Mouse (Mus musculus) limb, embryonic 13.5 days (tissue): ENCODE measurements at regions not wholly inside any gene's neighbourhood (a gene's known extent, or its start where the extent isn't known, plus 50 kb on each side); places are given as distances from the start of the nearest gene placed in this dataset.

Experiments
- ATAC-seq: fragments of 200-750 bp; cut with Nextera tagmentation; 2 replicates; pipeline ENCODE4 v1.8.0; 2017; ENCODE audit warnings: low read depth, moderate number of reproducible peaks, moderate TSS enrichment; ENCODE audit not compliant: low FRiP score
- H3K27ac ChIP-seq: fragments of 300-500 bp; sonication (generic); 2 replicates; pipeline ENCODE4 v1.5.1; 2015; ENCODE audit warnings: inconsistent platforms, mild to moderate bottlenecking, moderate library complexity
- H3K27me3 ChIP-seq: fragments of 300-500 bp; sonication (generic); 2 replicates; pipeline ENCODE4 v1.6.1; 2015; ENCODE audit warnings: mild to moderate bottlenecking, inconsistent platforms
- H3K36me3 ChIP-seq: fragments of 300-500 bp; sonication (generic); 2 replicates; pipeline ENCODE4 v1.6.1; 2015; ENCODE audit warnings: inconsistent platforms, mild to moderate bottlenecking, moderate library complexity
- H3K4me1 ChIP-seq: fragments of 300-500 bp; sonication (generic); 2 replicates; pipeline ENCODE4 v1.6.1; 2015; ENCODE audit warnings: inconsistent platforms
- H3K4me2 ChIP-seq: fragments of 300-500 bp; sonication (generic); replicated peaks from 2 replicates; pipeline ENCODE4 v1.6.1; 2015; ENCODE audit warnings: inconsistent platforms, mild to moderate bottlenecking, moderate library complexity
- H3K4me3 ChIP-seq: fragments of 300-500 bp; sonication (generic); 2 replicates; pipeline ENCODE4 v1.5.1; 2015; ENCODE audit warnings: moderate library complexity, mild to moderate bottlenecking, inconsistent platforms
- H3K9ac ChIP-seq: fragments of 300-500 bp; sonication (generic); 2 replicates; pipeline ENCODE4 v1.6.1; 2015; ENCODE audit warnings: mild to moderate bottlenecking, inconsistent platforms
- H3K9me3 ChIP-seq: fragments of 300-500 bp; sonication (generic); 2 replicates; pipeline ENCODE4 v1.6.1; 2016; ENCODE audit warnings: inconsistent platforms
- WGBS: fragments of 180-500 bp; shearing (Covaris S2); methylation state at CpG from one replicate; pipeline ENCODE4 v1.1.7; 2015; 5-methylcytosine and 5-hydroxymethylcytosine counted together

GRCm38 (mm10) chr1:177608551-177609020 is 121.0 kb upstream of the 1700016C15Rik start:
- Histone ChIP-seq H3K9ac (no peak overlapping the region), H3K4me2 (no peak overlapping the region), H3K36me3 (no peaks in the 10 kb centered on the region), H3K27ac (no peak overlapping the region), H3K9me3 (no peaks in the 10 kb centered on the region), H3K27me3 (no peaks in the 10 kb centered on the region), H3K4me1 (no peaks in the 10 kb centered on the region), H3K4me3 (no peak overlapping the region)
- no peak for ATAC-seq
- WGBS, result 88% methylated on average over 18 of the region's 18 CpGs

- Histone ChIP-seq H3K4me3 (no peak overlapping the region), H3K4me2 (no peak overlapping the region), H3K9me3 (no peaks in the 10 kb centered on the region), H3K4me1 (no peaks in the 10 kb centered on the region), H3K27me3 (no peaks in the 10 kb centered on the region), H3K36me3 (no peaks in the 10 kb centered on the region), H3K9ac (no peak overlapping the region), H3K27ac (no peak overlapping the region)
- ATAC-seq, result no peak
- 65% methylated on average over 2 of the region's 2 CpGs for WGBS
These were observed 120.4 kb upstream of the 1700016C15Rik start for GRCm38 (mm10) chr1:177609226-177609625.

GRCm38 (mm10) chr1:177609683-177610082 is 119.9 kb upstream of the 1700016C15Rik start:
- Histone ChIP-seq H3K9me3 (no peaks in the 10 kb centered on the region), H3K4me1 (no peaks in the 10 kb centered on the region), H3K27me3 (no peaks in the 10 kb centered on the region), H3K9ac (no peak overlapping the region), H3K4me2 (no peak overlapping the region), H3K4me3 (no peak overlapping the region), H3K36me3 (no peaks in the 10 kb centered on the region), H3K27ac (no peak overlapping the region)
- 80% methylated on average over 5 of the region's 5 CpGs for WGBS
- ATAC-seq, result no peak

- no peaks in the 10 kb centered on the region for H3K9me3 ChIP-seq
- H3K9ac ChIP-seq, result no peak overlapping the region
- ATAC-seq, result no peak
- no peaks in the 10 kb centered on the region for H3K36me3 ChIP-seq
- no peaks in the 10 kb centered on the region for H3K4me1 ChIP-seq
- H3K4me2 ChIP-seq, result no peak overlapping the region
- no peak overlapping the region for H3K27ac ChIP-seq
- WGBS, result 81% methylated on average over 2 of the region's 2 CpGs
- H3K4me3 ChIP-seq, result no peak overlapping the region
- no peaks in the 10 kb centered on the region for H3K27me3 ChIP-seq
These were observed 119.5 kb upstream of the 1700016C15Rik start for GRCm38 (mm10) chr1:177610156-177610555.

GRCm38 (mm10) chr1:177612546-177612945 is 117.1 kb upstream of the 1700016C15Rik start:
- H3K9me3 ChIP-seq, result no peaks in the 10 kb centered on the region
- no peaks in the 10 kb centered on the region for H3K36me3 ChIP-seq
- 85% methylated on average over 7 of the region's 7 CpGs for WGBS
- no peak for ATAC-seq
- H3K4me2 ChIP-seq, result no peak overlapping the region
- no peak overlapping the region for H3K9ac ChIP-seq
- no peak overlapping the region for H3K27ac ChIP-seq
- H3K4me1 ChIP-seq, result no peaks in the 10 kb centered on the region
- H3K4me3 ChIP-seq, result no peak overlapping the region
- H3K27me3 ChIP-seq, result no peaks in the 10 kb centered on the region

GRCm38 (mm10) chr1:177615609-177616008 is 114.0 kb upstream of the 1700016C15Rik start:
- no peak overlapping the region for H3K27ac ChIP-seq
- H3K4me1 ChIP-seq, result peaks cover 4% of the 10 kb centered on the region
- no peaks in the 10 kb centered on the region for H3K9me3 ChIP-seq
- H3K4me3 ChIP-seq, result no peak overlapping the region
- no peak overlapping the region for H3K4me2 ChIP-seq
- no peaks in the 10 kb centered on the region for H3K36me3 ChIP-seq
- ATAC-seq, result no peak
- H3K27me3 ChIP-seq, result no peaks in the 10 kb centered on the region
- 85% methylated on average over 9 of the region's 9 CpGs for WGBS
- H3K9ac ChIP-seq, result no peak overlapping the region

- Histone ChIP-seq H3K36me3 (no peaks in the 10 kb centered on the region), H3K9me3 (no peaks in the 10 kb centered on the region), H3K27me3 (no peaks in the 10 kb centered on the region), H3K4me3 (no peak overlapping the region), H3K27ac (no peak overlapping the region), H3K4me1 (peaks cover 4% of the 10 kb centered on the region), H3K4me2 (no peak overlapping the region), H3K9ac (no peak overlapping the region)
- 92% methylated on average over 24 of the region's 24 CpGs for WGBS
- no peak for ATAC-seq
These were observed 113.0 kb upstream of the 1700016C15Rik start for GRCm38 (mm10) chr1:177616335-177617239.

- WGBS, result 73% methylated on average over 15 of the region's 15 CpGs
- Histone ChIP-seq H3K9ac (no peak overlapping the region), H3K4me3 (no peak overlapping the region), H3K27me3 (no peaks in the 10 kb centered on the region), H3K4me1 (peaks cover 4% of the 10 kb centered on the region), H3K36me3 (no peaks in the 10 kb centered on the region), H3K9me3 (no peaks in the 10 kb centered on the region), H3K27ac (no peak overlapping the region), H3K4me2 (no peak overlapping the region)
- no peak for ATAC-seq
These were observed 109.0 kb upstream of the 1700016C15Rik start for GRCm38 (mm10) chr1:177620501-177621099.

GRCm38 (mm10) chr1:177621854-177622590 is 107.6 kb upstream of the 1700016C15Rik start:
- WGBS, result 87% methylated on average over 17 of the region's 17 CpGs

GRCm38 (mm10) chr1:177623304-177623726 is 106.3 kb upstream of the 1700016C15Rik start:
- H3K36me3 ChIP-seq, result no peaks in the 10 kb centered on the region

More at GRCm38 (mm10) chr1:177621854-177622590, 107.6 kb upstream of the 1700016C15Rik start:
- H3K9ac ChIP-seq, result no peak overlapping the region
- no peaks in the 10 kb centered on the region for H3K27me3 ChIP-seq
- H3K9me3 ChIP-seq, result no peaks in the 10 kb centered on the region
- H3K4me2 ChIP-seq, result no peak overlapping the region
- H3K36me3 ChIP-seq, result no peaks in the 10 kb centered on the region
- H3K27ac ChIP-seq, result no peak overlapping the region
- no peak overlapping the region for H3K4me3 ChIP-seq
- peaks cover 4% of the 10 kb centered on the region for H3K4me1 ChIP-seq
- no peak for ATAC-seq

GRCm38 (mm10) chr1:177623735-177624134 is 105.9 kb upstream of the 1700016C15Rik start:
- 92% methylated on average over 6 of the region's 6 CpGs for WGBS
- H3K27ac ChIP-seq, result no peak overlapping the region
- H3K4me2 ChIP-seq, result no peak overlapping the region
- H3K9ac ChIP-seq, result no peak overlapping the region
- H3K36me3 ChIP-seq, result no peaks in the 10 kb centered on the region
- ATAC-seq, result no peak
- H3K27me3 ChIP-seq, result 0 out of 2 replicates have a peak, but pooled peaks cover 3% of the 10 kb centered on the region
- peaks cover 4% of the 10 kb centered on the region for H3K4me1 ChIP-seq
- H3K9me3 ChIP-seq, result no peaks in the 10 kb centered on the region
- no peak overlapping the region for H3K4me3 ChIP-seq

More at GRCm38 (mm10) chr1:177623304-177623726, 106.3 kb upstream of the 1700016C15Rik start:
- Histone ChIP-seq H3K4me3 (no peak overlapping the region), H3K27ac (no peak overlapping the region), H3K27me3 (0 out of 2 replicates have a peak, but pooled peaks cover 1% of the 10 kb centered on the region), H3K9me3 (no peaks in the 10 kb centered on the region), H3K4me2 (no peak overlapping the region), H3K9ac (no peak overlapping the region), H3K4me1 (peaks cover 4% of the 10 kb centered on the region)
- 59% methylated on average over 6 of the region's 6 CpGs for whole genome bisulfite sequencing
- peak; percentile 69; the same call in 1 of the 2 replicates for ATAC-seq

- WGBS, result 90% methylated on average over 4 of the region's 4 CpGs
- H3K4me2 ChIP-seq, result no peak overlapping the region
- no peak overlapping the region for H3K27ac ChIP-seq
- no peak overlapping the region for H3K4me3 ChIP-seq
- peaks cover 7% of the 10 kb centered on the region; the same call in 1 of the 2 replicates for H3K4me1 ChIP-seq
- no peaks in the 10 kb centered on the region for H3K9me3 ChIP-seq
- 0 out of 2 replicates have a peak, but pooled peaks cover 3% of the 10 kb centered on the region for H3K27me3 ChIP-seq
- ATAC-seq, result no peak
- H3K9ac ChIP-seq, result no peak overlapping the region
- H3K36me3 ChIP-seq, result no peaks in the 10 kb centered on the region
These were observed 101.8 kb upstream of the 1700016C15Rik start for GRCm38 (mm10) chr1:177627814-177628213.
